8 mouse cellular contexts compared by ENCODE assay signal in genomic region chr17:44672806-44673205, GRCm38 (mm10).
A peak's percentile ranks its signal among the peaks of the same experiment; 100 is the strongest.
DNase-seq lines count a peak whose midpoint lies in the region; ATAC-seq and TF ChIP-seq lines count a peak whose summit lies in the region.

No protein-coding gene starts in this region.

- peak; percentile 36; the same call in 1 of the 2 replicates for TF ChIP-seq CTCF in E14TG2a.4 (conservative IDR thresholded peaks at IDR 0.05; ENCODE audit: low read length)

- no peaks in the 10 kb centered on the region for H3K9me3 ChIP-seq in heart, embryonic 16.5 days (replicated peaks; ENCODE audit: control insufficient read depth, low read length)
- no peaks in the 10 kb centered on the region for H3K9me3 ChIP-seq in heart, embryonic 11.5 days (replicated peaks; ENCODE audit: control insufficient read depth, low read length)
- H3K9me3 ChIP-seq in E14TG2a.4 (ENCODE audit: low read length), result no peaks in the 10 kb centered on the region

- peaks cover 15% of the 10 kb centered on the region for H3K4me1 ChIP-seq in heart, embryonic 16.5 days (ENCODE audit: control insufficient read depth, insufficient read depth, low read length)
- 0 out of 2 replicates have a peak, but pooled peaks cover 2% of the 10 kb centered on the region for H3K4me1 ChIP-seq in heart, embryonic 11.5 days (ENCODE audit: control insufficient read depth, insufficient read depth, low read length)
- no peaks in the 10 kb centered on the region for H3K4me1 ChIP-seq in E14TG2a.4 (replicated peaks; ENCODE audit: low read depth, low read length)

- no peak for ATAC-seq in heart, embryonic 16.5 days (replicated peaks; ENCODE audit: extremely low read depth, insufficient read depth, low FRiP score)
- ATAC-seq in heart, embryonic 11.5 days (replicated peaks; ENCODE audit: insufficient number of reproducible peaks, low FRiP score, low TSS enrichment), result no peak
- peak; percentile 44 for ATAC-seq in erythroid progenitor cell, adult 5-6 weeks (replicated peaks; ENCODE audit: low FRiP score, poor library complexity, severe bottlenecking)

- peak; percentile 28 to 45 for DNase-seq in spleen, adult 18-20 months
- DNase-seq in urinary bladder, postnatal 25 days (ENCODE audit: low spot score), result no peak
- no peak for DNase-seq in layer of hippocampus, postnatal 14 days (ENCODE audit: low spot score in 2 of 2)
- DNase-seq in ovary, postnatal 14 days (ENCODE audit: low spot score), result no peak

- 59% methylated on average over 7 of the region's 7 CpGs for whole genome bisulfite sequencing in heart, embryonic 16.5 days
- 64% methylated on average over 7 of the region's 7 CpGs for WGBS in heart, embryonic 11.5 days (ENCODE audit: insufficient replicate concordance)

- H3K27ac ChIP-seq in heart, embryonic 16.5 days (ENCODE audit: low read length), result peak overlapping the region; percentile 71
- H3K27ac ChIP-seq in heart, embryonic 11.5 days (ENCODE audit: low read depth, low read length), result no peak overlapping the region

- H3K9ac ChIP-seq in heart, embryonic 16.5 days (ENCODE audit: low read length), result no peak overlapping the region
- no peak overlapping the region for H3K9ac ChIP-seq in heart, embryonic 11.5 days (ENCODE audit: low read depth, low read length)

- no peak overlapping the region for H3K4me3 ChIP-seq in heart, embryonic 16.5 days (ENCODE audit: low read length)
- H3K4me3 ChIP-seq in heart, embryonic 11.5 days (ENCODE audit: low read depth, low read length), result no peak overlapping the region
- H3K4me3 ChIP-seq in E14TG2a.4 (replicated peaks; ENCODE audit: low read length), result no peak overlapping the region

- H3K36me3 ChIP-seq in heart, embryonic 16.5 days (ENCODE audit: control insufficient read depth, insufficient read depth), result no peaks in the 10 kb centered on the region
- no peaks in the 10 kb centered on the region for H3K36me3 ChIP-seq in heart, embryonic 11.5 days (ENCODE audit: control insufficient read depth, insufficient read depth, low read length)
- H3K36me3 ChIP-seq in E14TG2a.4 (ENCODE audit: insufficient read depth, low read length), result no peaks in the 10 kb centered on the region

- H3K4me2 ChIP-seq in heart, embryonic 16.5 days (ENCODE audit: low read depth, low read length), result peak overlapping the region; percentile 16; the same call in 1 of the 2 replicates
- no peak overlapping the region for H3K4me2 ChIP-seq in heart, embryonic 11.5 days

- no peaks in the 10 kb centered on the region for H3K27me3 ChIP-seq in heart, embryonic 16.5 days (ENCODE audit: control insufficient read depth, insufficient read depth, low read length)
- no peaks in the 10 kb centered on the region; the same call in 1 of the 2 replicates for H3K27me3 ChIP-seq in heart, embryonic 11.5 days (ENCODE audit: control insufficient read depth, insufficient read depth, low read length)
- peaks cover 5% of the 10 kb centered on the region for H3K27me3 ChIP-seq in E14TG2a.4 (ENCODE audit: insufficient read depth, low read length)

Comparison
In these comparisons a context has a peak if more than half of its experiments do, and no peak if none do; other contexts are left out.
1. DNase-seq: peak in spleen, adult 18-20 months (2 of 2); none in urinary bladder, postnatal 25 days (single experiment), layer of hippocampus, postnatal 14 days (0 of 2) and ovary, postnatal 14 days (single experiment).